Mouse (Mus musculus) embryonic facial prominence, embryonic 11.5 days (tissue): ENCODE measurements around the gene Srp14. TPM values are rescaled to one million over a fixed set of nuclear protein-coding genes. Genes with fewer than 3 reads are reported as not detected.
A peak's percentile ranks its signal among the peaks of the same experiment; 100 is the strongest.

Source experiments
- ATAC-seq: fragments of 200-750 bp; cut with Nextera tagmentation; replicated peaks from 2 replicates; pipeline ENCODE4 v1.8.0; 2017; ENCODE audit warnings: low read depth; ENCODE audit not compliant: insufficient number of reproducible peaks, low FRiP score, low TSS enrichment
- DNase-seq: peaks from one replicate; pipeline ENCODE4 v3.0.0-alpha.2; 2015; ENCODE audit warnings: low spot score
- H3K27ac ChIP-seq: fragments of 300-500 bp; sonication (generic); replicated peaks from 2 replicates; pipeline ENCODE4 v1.5.1; 2014; ENCODE audit warnings: mild to moderate bottlenecking, low read depth, low read length, control low read depth
- H3K27me3 ChIP-seq: fragments of 300-500 bp; sonication (generic); 2 replicates; pipeline ENCODE4 v1.6.1; 2014; ENCODE audit warnings: mild to moderate bottlenecking, low read length, moderate library complexity, mixed read lengths; ENCODE audit not compliant: control insufficient read depth, insufficient read depth
- H3K36me3 ChIP-seq: fragments of 300-500 bp; sonication (generic); replicated peaks from 2 replicates; pipeline ENCODE4 v1.6.1; 2014; ENCODE audit warnings: low read depth, mild to moderate bottlenecking, low read length, moderate library complexity, mixed read lengths; ENCODE audit not compliant: control insufficient read depth, insufficient read depth
- H3K4me1 ChIP-seq: fragments of 300-500 bp; sonication (generic); 2 replicates; pipeline ENCODE4 v1.6.1; 2014; ENCODE audit warnings: low read length, mixed read lengths; ENCODE audit not compliant: control insufficient read depth, insufficient read depth
- H3K4me2 ChIP-seq: fragments of 300-500 bp; sonication (generic); 2 replicates; pipeline ENCODE4 v1.6.1; 2014; ENCODE audit warnings: low read depth, mild to moderate bottlenecking, control low read depth, low read length, moderate library complexity
- H3K4me3 ChIP-seq: fragments of 300-500 bp; sonication (generic); 2 replicates; pipeline ENCODE4 v1.5.1; 2014; ENCODE audit warnings: low read depth, low read length, control low read depth
- H3K9ac ChIP-seq: fragments of 300-500 bp; sonication (generic); replicated peaks from 2 replicates; pipeline ENCODE4 v1.6.1; 2014; ENCODE audit warnings: mild to moderate bottlenecking, control low read depth, low read length
- H3K9me3 ChIP-seq: fragments of 300-500 bp; sonication (generic); replicated peaks from 2 replicates; pipeline ENCODE4 v1.6.1; 2016; ENCODE audit warnings: mild to moderate bottlenecking, low read length, inconsistent platforms, mixed read lengths; ENCODE audit not compliant: control insufficient read depth
- WGBS: fragments of 180-500 bp; shearing (Covaris S2); extraction: QIAGEN DNeasy Blood & Tissue Kit; methylation state at CpG from one replicate; pipeline ENCODE4 v1.1.7; 2014; 5-methylcytosine and 5-hydroxymethylcytosine counted together
- polyA plus RNA-seq: library from polyadenylated mRNA; unstranded; fragments of >200 nt; fragmentation: Nextera tagmentation; extraction: Ambion mirVana; gene quantifications from 2 replicates; pipeline ENCODE4 v1.2.1, GENCODE M21; 2014

Gene Srp14
- polyA plus RNA-seq, 1 experiment from 2014 or later: 244 TPM

DNA sequence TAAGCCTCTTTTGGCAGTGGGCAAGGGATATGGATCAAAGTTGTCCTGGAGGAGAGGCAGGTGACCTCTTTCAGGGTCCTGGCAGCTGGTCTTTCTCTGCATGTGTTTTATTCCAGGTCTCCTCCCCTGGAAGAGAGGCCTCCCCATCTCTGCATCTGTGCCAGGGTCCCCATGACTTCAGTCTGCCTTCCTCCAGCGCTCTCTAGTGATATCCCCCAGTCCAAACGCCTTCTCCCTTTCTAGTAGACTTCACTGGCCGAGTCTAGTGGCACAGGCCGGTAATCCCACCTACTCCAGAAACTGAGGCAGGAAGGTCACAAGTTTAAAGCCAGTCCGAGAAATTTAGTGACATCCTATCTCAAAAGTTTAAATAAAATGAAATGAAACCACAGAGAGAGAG lies 18.4 kb upstream of the Srp14 start:
- Histone ChIP-seq H3K4me3 (no peak overlapping the region), H3K27me3 (no peaks in the 10 kb centered on the region), H3K4me1 (peaks cover 11% of the 10 kb centered on the region), H3K27ac (no peak overlapping the region), H3K9me3 (no peaks in the 10 kb centered on the region), H3K4me2 (no peak overlapping the region), H3K36me3 (no peaks in the 10 kb centered on the region), H3K9ac (no peak overlapping the region)
- WGBS: 78% methylated on average over 5 of the region's 5 CpGs
- ATAC-seq (no peak), DNase-seq (no peak)

DNA sequence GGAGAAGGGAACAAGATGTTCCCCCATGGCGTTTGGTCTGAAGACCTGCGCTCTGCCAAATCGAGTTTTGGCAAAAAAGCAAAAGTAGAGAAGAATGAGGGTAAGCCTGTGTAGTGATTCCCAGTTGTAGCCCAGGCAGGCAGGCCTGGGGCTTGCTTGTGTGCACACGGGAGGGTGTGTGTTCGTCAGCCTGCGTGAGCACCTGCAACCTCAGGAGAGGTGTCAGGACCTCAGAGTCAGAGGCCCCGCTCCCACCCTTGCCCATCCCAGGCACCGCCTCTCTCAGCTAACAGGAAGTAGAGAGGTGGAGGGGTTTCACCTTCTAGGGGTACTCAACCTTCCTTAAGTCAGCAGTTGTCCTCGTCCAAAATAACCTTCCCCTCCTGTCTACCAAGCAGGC lies 15.5 kb upstream of the Srp14 start:
- 66% methylated on average over 9 of the region's 9 CpGs for WGBS
- no peak overlapping the region for H3K9ac ChIP-seq
- ATAC-seq (no peak), DNase-seq (no peak)
- H3K27me3 ChIP-seq: no peaks in the 10 kb centered on the region
- H3K27ac ChIP-seq: no peak overlapping the region
- no peak overlapping the region for H3K4me3 ChIP-seq
- peaks cover 14% of the 10 kb centered on the region for H3K4me1 ChIP-seq
- no peaks in the 10 kb centered on the region for H3K36me3 ChIP-seq
- H3K9me3 ChIP-seq: no peaks in the 10 kb centered on the region
- H3K4me2 ChIP-seq: no peak overlapping the region

DNA sequence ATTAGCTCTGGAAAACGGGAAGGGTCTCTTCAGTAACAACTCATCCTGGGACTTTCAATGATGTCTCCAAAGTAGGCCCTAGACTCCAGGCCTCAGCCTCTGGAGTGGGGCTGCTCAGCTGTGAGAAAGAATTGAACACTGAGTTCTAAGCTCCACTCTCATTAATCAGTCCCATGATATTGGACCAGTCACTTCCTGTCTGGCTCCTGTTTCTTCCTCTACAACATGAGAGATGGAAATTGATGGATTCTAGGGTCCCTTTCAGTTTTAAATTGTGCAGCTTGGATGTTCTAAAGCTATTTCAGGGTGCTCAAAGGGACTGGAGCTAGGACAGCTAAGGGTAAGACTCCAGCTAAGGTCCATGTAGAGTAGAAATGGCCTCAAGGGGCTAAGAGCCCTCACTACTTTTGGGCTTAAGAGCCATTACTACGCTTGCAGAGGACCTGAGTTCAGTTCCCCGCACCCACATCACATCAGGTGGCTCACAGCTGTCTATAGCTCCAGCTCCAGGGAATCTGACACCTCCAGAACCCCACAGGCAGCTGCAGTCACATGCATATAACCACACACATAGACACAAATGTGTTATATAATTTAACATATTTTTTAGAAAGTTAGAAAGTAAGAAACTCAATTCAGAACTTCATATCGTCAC lies 12.4 kb upstream of the Srp14 start:
- 73% methylated on average over 4 of the region's 4 CpGs for WGBS
- Histone ChIP-seq H3K27me3 (no peaks in the 10 kb centered on the region), H3K4me1 (0 out of 2 replicates have a peak, but pooled peaks cover 2% of the 10 kb centered on the region), H3K4me3 (no peak overlapping the region), H3K27ac (no peak overlapping the region), H3K9ac (no peak overlapping the region), H3K36me3 (no peaks in the 10 kb centered on the region), H3K9me3 (no peaks in the 10 kb centered on the region), H3K4me2 (no peak overlapping the region)
- DNase-seq (no peak), ATAC-seq (no peak)

DNA sequence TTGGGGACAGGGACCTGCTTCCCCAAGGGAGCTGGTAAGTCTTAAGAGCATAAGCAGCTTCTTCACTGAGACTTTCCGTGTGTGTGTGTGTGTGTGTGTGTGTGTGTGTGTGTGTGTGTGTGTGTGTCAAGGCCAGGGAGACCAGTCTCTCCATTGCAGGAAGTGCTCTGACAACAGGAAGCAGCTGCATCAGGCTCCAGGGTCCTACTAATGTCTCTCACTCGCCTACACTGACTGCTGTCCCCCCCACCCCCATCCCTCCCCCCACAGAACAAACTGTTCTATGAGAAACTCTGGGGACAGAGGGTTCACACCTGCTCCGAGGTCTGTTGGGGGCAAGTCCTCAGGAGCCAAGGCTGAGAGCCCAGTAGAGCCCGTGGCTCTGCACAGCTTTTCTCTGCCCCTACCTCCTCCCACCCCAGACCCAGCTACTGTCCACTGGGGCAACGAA lies 11.8 kb upstream of the Srp14 start:
- Histone ChIP-seq H3K4me1 (0 out of 2 replicates have a peak, but pooled peaks cover 2% of the 10 kb centered on the region), H3K36me3 (no peaks in the 10 kb centered on the region), H3K4me3 (no peak overlapping the region), H3K9me3 (no peaks in the 10 kb centered on the region), H3K9ac (no peak overlapping the region), H3K4me2 (no peak overlapping the region), H3K27ac (no peak overlapping the region), H3K27me3 (no peaks in the 10 kb centered on the region)
- DNase-seq (no peak), ATAC-seq (no peak)
- 38% methylated on average over 5 of the region's 5 CpGs for WGBS

DNA sequence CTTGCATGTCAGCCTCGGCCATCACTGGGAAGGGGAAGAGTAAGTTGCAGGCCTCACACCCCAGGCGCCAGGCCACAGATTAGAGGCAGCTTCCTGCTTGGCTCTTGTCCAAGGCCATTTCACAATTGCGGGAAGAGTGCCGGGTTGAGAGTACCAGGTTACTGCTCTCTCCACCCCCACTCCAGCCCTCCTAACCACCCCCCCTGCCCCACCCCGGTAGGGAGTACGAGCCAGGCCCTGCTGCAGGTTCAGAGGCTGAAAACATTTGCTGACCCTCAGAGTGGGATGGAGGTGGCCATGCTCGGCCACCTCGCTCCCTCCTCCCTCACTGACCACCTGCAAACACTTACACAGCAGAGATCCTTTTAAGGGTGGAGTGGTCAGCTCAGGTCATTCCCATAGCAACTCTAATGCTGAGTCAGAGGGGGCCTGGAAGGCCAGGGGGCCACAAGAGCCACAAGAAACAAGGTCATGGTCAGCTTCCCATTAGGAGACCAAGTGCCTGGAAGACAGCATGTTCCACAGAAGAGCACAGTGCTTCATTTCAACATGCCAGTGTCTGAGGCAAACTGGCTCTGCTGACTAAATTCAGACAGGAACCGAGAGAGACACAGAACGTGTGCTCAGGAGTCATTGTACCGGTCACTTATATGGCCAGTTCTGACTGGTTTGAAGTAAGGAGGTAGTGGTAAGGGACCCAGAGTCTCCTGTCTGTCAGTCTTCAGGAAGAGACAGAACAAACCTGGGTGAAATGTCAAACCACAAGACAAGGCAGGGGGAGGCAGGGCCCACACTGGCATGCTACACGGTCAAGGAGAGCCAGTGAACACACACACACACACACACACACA lies 11.0 kb upstream of the Srp14 start:
- no peak overlapping the region for H3K9ac ChIP-seq
- H3K4me3 ChIP-seq: no peak overlapping the region
- no peak overlapping the region for H3K4me2 ChIP-seq
- H3K9me3 ChIP-seq: no peaks in the 10 kb centered on the region
- ATAC-seq: no peak
- 29% methylated on average over 12 of the region's 12 CpGs for WGBS
- H3K27ac ChIP-seq: no peak overlapping the region
- no peaks in the 10 kb centered on the region for H3K27me3 ChIP-seq
- H3K36me3 ChIP-seq: no peaks in the 10 kb centered on the region
- 0 out of 2 replicates have a peak, but pooled peaks cover 2% of the 10 kb centered on the region for H3K4me1 ChIP-seq
- no peak for DNase-seq

DNA sequence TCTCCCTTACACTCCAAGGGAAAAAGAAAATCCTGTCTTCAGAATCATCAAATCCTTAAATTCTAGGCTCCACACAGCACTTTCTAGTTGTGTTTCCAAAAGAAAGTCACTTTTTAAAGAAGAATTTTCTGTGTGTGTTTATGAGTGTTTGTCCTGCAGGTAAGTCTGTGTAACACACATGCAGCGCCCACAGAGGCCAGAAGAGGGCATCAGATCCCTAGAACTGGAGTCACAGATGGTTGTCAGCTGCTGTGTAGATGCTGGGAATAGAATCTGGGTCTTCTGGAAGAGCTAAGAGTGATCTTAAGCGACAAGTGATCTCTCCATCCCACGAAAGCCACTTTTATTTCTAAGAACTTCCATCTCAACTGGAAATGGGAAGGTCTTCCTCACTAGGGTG lies 8.3 kb upstream of the Srp14 start:
- Histone ChIP-seq H3K27me3 (no peaks in the 10 kb centered on the region), H3K9me3 (no peaks in the 10 kb centered on the region), H3K4me3 (no peak overlapping the region), H3K4me2 (no peak overlapping the region), H3K9ac (no peak overlapping the region), H3K27ac (no peak overlapping the region), H3K4me1 (0 out of 2 replicates have a peak, but pooled peaks cover 2% of the 10 kb centered on the region), H3K36me3 (no peaks in the 10 kb centered on the region)
- no peak for ATAC-seq
- 62% methylated on average over 3 of the region's 3 CpGs for WGBS
- DNase-seq: no peak

DNA sequence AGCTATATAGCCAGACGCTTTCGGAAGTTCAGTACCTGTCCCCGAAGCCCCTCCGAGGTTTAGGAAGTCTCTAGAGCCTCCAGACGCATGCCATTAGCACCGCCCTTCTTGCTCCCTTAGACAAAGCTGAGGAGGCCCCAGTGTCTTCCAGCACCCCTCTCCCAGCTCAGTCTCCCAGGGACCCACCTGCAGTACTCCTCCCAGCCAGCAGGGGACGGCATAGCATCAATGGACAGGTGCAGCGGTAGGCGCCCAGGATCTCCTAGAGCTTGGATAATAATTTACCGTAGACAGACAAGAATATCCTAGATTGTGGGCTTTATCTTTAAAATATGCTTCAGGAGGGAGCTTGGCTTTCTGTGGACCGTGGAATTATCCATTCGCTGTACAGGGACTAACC lies 7.4 kb upstream of the Srp14 start:
- DNase-seq (peak; percentile 81), ATAC-seq (0 out of 2 replicates have a peak, but pooled peaks have one; percentile 46)
- H3K36me3 ChIP-seq: no peaks in the 10 kb centered on the region
- 0 out of 2 replicates have a peak, but pooled peaks cover 2% of the 10 kb centered on the region for H3K4me1 ChIP-seq
- H3K9me3 ChIP-seq: no peaks in the 10 kb centered on the region
- H3K4me3 ChIP-seq: no peak overlapping the region
- WGBS: 20% methylated on average over 12 of the region's 12 CpGs
- no peak overlapping the region for H3K4me2 ChIP-seq
- no peak overlapping the region; the same call in 1 of the 2 replicates for H3K9ac ChIP-seq
- H3K27ac ChIP-seq: no peak overlapping the region
- no peaks in the 10 kb centered on the region for H3K27me3 ChIP-seq

DNA sequence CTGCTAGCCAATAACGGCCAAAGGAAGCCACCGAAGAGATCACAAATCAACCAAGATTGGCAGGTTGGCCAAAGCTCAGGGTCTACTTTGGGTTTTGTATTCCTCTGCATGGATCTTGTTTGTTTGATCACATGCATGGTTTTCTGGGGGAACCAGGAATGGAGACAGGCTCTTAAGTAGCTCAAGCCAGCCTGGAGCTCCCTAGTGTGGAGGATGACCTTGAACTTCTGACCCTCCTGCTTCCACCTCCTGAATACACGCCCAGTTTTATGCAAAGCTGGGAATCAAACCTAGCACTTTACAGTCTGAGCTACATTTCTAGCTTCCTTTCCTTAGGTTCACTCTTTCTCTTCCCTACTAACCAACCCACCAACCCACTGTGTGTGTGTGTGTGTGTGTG lies 5.9 kb upstream of the Srp14 start:
- Histone ChIP-seq H3K9me3 (no peaks in the 10 kb centered on the region), H3K4me3 (no peak overlapping the region), H3K27me3 (no peaks in the 10 kb centered on the region), H3K36me3 (no peaks in the 10 kb centered on the region), H3K9ac (no peak overlapping the region), H3K4me1 (0 out of 2 replicates have a peak, but pooled peaks cover under 1% of the 10 kb centered on the region), H3K4me2 (no peak overlapping the region), H3K27ac (no peak overlapping the region)
- ATAC-seq (no peak), DNase-seq (no peak)
- 85% methylated on average over 3 of the region's 3 CpGs for WGBS
